Mouse (Mus musculus) liver, adult 2 months (tissue): ENCODE data around the gene Prkcsh.
A peak's percentile ranks its signal among the peaks of the same experiment; 100 is the strongest.

Source experiments
- CTCF ChIP-seq: fragments of 200-500 bp; IDR thresholded peaks from 2 replicates; pipeline ENCODE4 v1.5.1; 2011; ENCODE audit warnings: low read depth, low read length, control low read depth
- POLR2A ChIP-seq: fragments of 200-500 bp; IDR thresholded peaks from 2 replicates; pipeline ENCODE4 v1.6.1; 2011; ENCODE audit warnings: low read length, control low read depth; ENCODE audit not compliant: insufficient read depth; ENCODE audit errors: extremely low read depth

GRCm38 (mm10) chr9:21955570-21956281, 46.9 kb upstream of the Prkcsh start, which contains the start of gene Swsap1:
- TF ChIP-seq CTCF (no peak), POLR2A (0 out of 2 replicates have a peak, but pooled peaks have one; percentile 22)
